Mouse (Mus musculus): ENCODE data around the gene Dyrk3. TPM values are rescaled to one million over a fixed set of nuclear protein-coding genes. Genes with fewer than 3 reads are reported as not detected.

The Dyrk3 gene
- polyA plus RNA-seq, 1 experiment from 2014 or later = 0.80 TPM

- Histone ChIP-seq H3K9ac (ENCODE audit: low read depth, low read length) (no peak overlapping the region), H3K4me2 (replicated peaks; ENCODE audit: low read depth) (no peak overlapping the region), H3K4me1 (replicated peaks; ENCODE audit: control insufficient read depth, insufficient read depth, low read length) (no peaks in the 10 kb centered on the region), H3K4me3 (ENCODE audit: low read depth, low read length) (no peak overlapping the region), H3K36me3 (ENCODE audit: control insufficient read depth, insufficient read depth) (peaks cover 55% of the 10 kb centered on the region), H3K27ac (ENCODE audit: low read depth, low read length) (no peak overlapping the region), H3K27me3 (replicated peaks; ENCODE audit: control insufficient read depth, insufficient read depth, low read length) (no peaks in the 10 kb centered on the region), H3K9me3 (ENCODE audit: control insufficient read depth) (no peaks in the 10 kb centered on the region)
- no peak for ATAC-seq
- WGBS = 94% methylated on average over 8 of the region's 8 CpGs
- no peak for TF ChIP-seq CTCF (IDR thresholded peaks at IDR 0.05; ENCODE audit: low read depth)
Measured at GRCm38 (mm10) chr1:131175819-131176218, 37.7 kb upstream of the Dyrk3 start.

- H3K4me1 ChIP-seq (replicated peaks; ENCODE audit: control insufficient read depth, insufficient read depth, low read length) = no peaks in the 10 kb centered on the region
- WGBS = 90% methylated on average over 1 of the region's 1 CpGs
- H3K4me3 ChIP-seq (ENCODE audit: low read depth, low read length) = no peak overlapping the region
- TF ChIP-seq CTCF (IDR thresholded peaks at IDR 0.05; ENCODE audit: low read depth) = no peak
- H3K9me3 ChIP-seq (ENCODE audit: control insufficient read depth) = no peaks in the 10 kb centered on the region
- no peak overlapping the region for H3K9ac ChIP-seq (ENCODE audit: low read depth, low read length)
- no peak overlapping the region for H3K27ac ChIP-seq (ENCODE audit: low read depth, low read length)
- no peak for ATAC-seq
- no peak overlapping the region for H3K4me2 ChIP-seq (replicated peaks; ENCODE audit: low read depth)
- H3K36me3 ChIP-seq (ENCODE audit: control insufficient read depth, insufficient read depth) = peaks cover 61% of the 10 kb centered on the region
- no peaks in the 10 kb centered on the region for H3K27me3 ChIP-seq (replicated peaks; ENCODE audit: control insufficient read depth, insufficient read depth, low read length)
Measured at GRCm38 (mm10) chr1:131175189-131175588, 37.0 kb upstream of the Dyrk3 start.

- no peak for ATAC-seq
- Histone ChIP-seq H3K9ac (ENCODE audit: low read depth, low read length) (no peak overlapping the region), H3K27ac (ENCODE audit: low read depth, low read length) (no peak overlapping the region), H3K4me3 (ENCODE audit: low read depth, low read length) (no peak overlapping the region), H3K4me2 (replicated peaks; ENCODE audit: low read depth) (no peak overlapping the region), H3K36me3 (ENCODE audit: control insufficient read depth, insufficient read depth) (peaks cover 65% of the 10 kb centered on the region), H3K4me1 (replicated peaks; ENCODE audit: control insufficient read depth, insufficient read depth, low read length) (no peaks in the 10 kb centered on the region), H3K27me3 (replicated peaks; ENCODE audit: control insufficient read depth, insufficient read depth, low read length) (no peaks in the 10 kb centered on the region), H3K9me3 (ENCODE audit: control insufficient read depth) (no peaks in the 10 kb centered on the region)
- WGBS = 79% methylated on average over 12 of the region's 12 CpGs
- TF ChIP-seq CTCF (IDR thresholded peaks at IDR 0.05; ENCODE audit: low read depth) = no peak
Measured at GRCm38 (mm10) chr1:131174299-131174861, 36.2 kb upstream of the Dyrk3 start.

GRCm38 (mm10) chr1:131173809-131174208 lies 35.7 kb upstream of the Dyrk3 start:
- Histone ChIP-seq H3K4me1 (replicated peaks; ENCODE audit: control insufficient read depth, insufficient read depth, low read length) (no peaks in the 10 kb centered on the region), H3K9ac (ENCODE audit: low read depth, low read length) (no peak overlapping the region), H3K27me3 (replicated peaks; ENCODE audit: control insufficient read depth, insufficient read depth, low read length) (no peaks in the 10 kb centered on the region), H3K4me3 (ENCODE audit: low read depth, low read length) (no peak overlapping the region), H3K27ac (ENCODE audit: low read depth, low read length) (no peak overlapping the region), H3K4me2 (replicated peaks; ENCODE audit: low read depth) (no peak overlapping the region), H3K9me3 (ENCODE audit: control insufficient read depth) (no peaks in the 10 kb centered on the region), H3K36me3 (ENCODE audit: control insufficient read depth, insufficient read depth) (peaks cover 69% of the 10 kb centered on the region)
- 74% methylated on average over 6 of the region's 6 CpGs for WGBS
- TF ChIP-seq CTCF (IDR thresholded peaks at IDR 0.05; ENCODE audit: low read depth) = no peak
- no peak for ATAC-seq

- peaks cover 74% of the 10 kb centered on the region for H3K36me3 ChIP-seq (ENCODE audit: control insufficient read depth, insufficient read depth)
- H3K4me3 ChIP-seq (ENCODE audit: low read depth, low read length) = no peak overlapping the region
- H3K27me3 ChIP-seq (replicated peaks; ENCODE audit: control insufficient read depth, insufficient read depth, low read length) = no peaks in the 10 kb centered on the region
- ATAC-seq = no peak
- H3K9me3 ChIP-seq (ENCODE audit: control insufficient read depth) = no peaks in the 10 kb centered on the region
- WGBS = 84% methylated on average over 7 of the region's 7 CpGs
- H3K27ac ChIP-seq (ENCODE audit: low read depth, low read length) = no peak overlapping the region
- H3K9ac ChIP-seq (ENCODE audit: low read depth, low read length) = no peak overlapping the region
- no peak overlapping the region for H3K4me2 ChIP-seq (replicated peaks; ENCODE audit: low read depth)
- TF ChIP-seq CTCF (IDR thresholded peaks at IDR 0.05; ENCODE audit: low read depth) = no peak
- no peaks in the 10 kb centered on the region for H3K4me1 ChIP-seq (replicated peaks; ENCODE audit: control insufficient read depth, insufficient read depth, low read length)
Measured at GRCm38 (mm10) chr1:131173001-131173400, 34.9 kb upstream of the Dyrk3 start.

- H3K27me3 ChIP-seq (replicated peaks; ENCODE audit: control insufficient read depth, insufficient read depth, low read length) = no peaks in the 10 kb centered on the region
- no peak overlapping the region for H3K9ac ChIP-seq (ENCODE audit: low read depth, low read length)
- WGBS = 95% methylated on average over 10 of the region's 10 CpGs
- H3K4me3 ChIP-seq (ENCODE audit: low read depth, low read length) = no peak overlapping the region
- no peak overlapping the region for H3K4me2 ChIP-seq (replicated peaks; ENCODE audit: low read depth)
- H3K9me3 ChIP-seq (ENCODE audit: control insufficient read depth) = no peaks in the 10 kb centered on the region
- no peak overlapping the region for H3K27ac ChIP-seq (ENCODE audit: low read depth, low read length)
- peaks cover 94% of the 10 kb centered on the region for H3K36me3 ChIP-seq (ENCODE audit: control insufficient read depth, insufficient read depth)
- ATAC-seq = no peak
- TF ChIP-seq CTCF (IDR thresholded peaks at IDR 0.05; ENCODE audit: low read depth) = no peak
- no peaks in the 10 kb centered on the region for H3K4me1 ChIP-seq (replicated peaks; ENCODE audit: control insufficient read depth, insufficient read depth, low read length)
Measured at GRCm38 (mm10) chr1:131167612-131168011, 29.5 kb upstream of the Dyrk3 start.

- WGBS = 81% methylated on average over 6 of the region's 6 CpGs
- Histone ChIP-seq H3K4me1 (replicated peaks; ENCODE audit: control insufficient read depth, insufficient read depth, low read length) (no peaks in the 10 kb centered on the region), H3K4me2 (replicated peaks; ENCODE audit: low read depth) (no peak overlapping the region), H3K36me3 (ENCODE audit: control insufficient read depth, insufficient read depth) (peaks cover 81% of the 10 kb centered on the region), H3K9ac (ENCODE audit: low read depth, low read length) (no peak overlapping the region), H3K27ac (ENCODE audit: low read depth, low read length) (no peak overlapping the region), H3K4me3 (ENCODE audit: low read depth, low read length) (no peak overlapping the region), H3K9me3 (ENCODE audit: control insufficient read depth) (no peaks in the 10 kb centered on the region), H3K27me3 (replicated peaks; ENCODE audit: control insufficient read depth, insufficient read depth, low read length) (no peaks in the 10 kb centered on the region)
- no peak for TF ChIP-seq CTCF (IDR thresholded peaks at IDR 0.05; ENCODE audit: low read depth)
- ATAC-seq = no peak
Measured at GRCm38 (mm10) chr1:131164427-131164826, 26.3 kb upstream of the Dyrk3 start.

All from intestine, postnatal 0 days (tissue).